Mouse (Mus musculus) liver, postnatal 0 days (tissue): ENCODE results near the gene Nectin3.

Experiments used
- CTCF ChIP-seq: sonication (generic); IDR thresholded peaks from 2 replicates; pipeline ENCODE4 v1.5.1; 2016; ENCODE audit warnings: antibody characterized with exemption, low read depth
- EP300 ChIP-seq: IDR thresholded peaks from 2 replicates; pipeline ENCODE4 v1.6.1; 2016; ENCODE audit warnings: antibody characterized with exemption, low read depth, mild to moderate bottlenecking

- no peak for TF ChIP-seq CTCF
- no peak for TF ChIP-seq EP300
These were observed 2.1 kb downstream of the Nectin3 start for GRCm38 (mm10) chr16:46496031-46496868.
